Mouse (Mus musculus) lung, postnatal 14 days (tissue): ENCODE results near the gene Tekt1.
"Not testable (repeated sequence)": the region's sequence is repeated elsewhere in the genome, so short reads cannot be mapped to it uniquely, and the experiment has no call there.

Source experiments
- DNase-seq: peaks from one replicate; pipeline ENCODE4 v3.0.0; 2021

Tekt1 gene

GRCm38 (mm10) chr11:72389407-72390142 is 27.3 kb upstream of the Tekt1 start:
- peak; percentile 28 for DNase-seq

GRCm38 (mm10) chr11:72388113-72388529 is 25.9 kb upstream of the Tekt1 start:
- no peak for DNase-seq

- no peak for DNase-seq
These were observed 17.1 kb upstream of the Tekt1 start for GRCm38 (mm10) chr11:72379351-72379750.

GRCm38 (mm10) chr11:72378222-72378621 is 16.0 kb upstream of the Tekt1 start:
- DNase-seq = no peak

- DNase-seq = no peak
These were observed 14.3 kb upstream of the Tekt1 start for GRCm38 (mm10) chr11:72376562-72376961.

GRCm38 (mm10) chr11:72369904-72370672 is 7.8 kb upstream of the Tekt1 start:
- peak; percentile 16 for DNase-seq

GRCm38 (mm10) chr11:72367934-72368674 is 5.9 kb upstream of the Tekt1 start:
- peak; percentile 30 for DNase-seq

- no peak for DNase-seq
These were observed 3.9 kb upstream of the Tekt1 start for GRCm38 (mm10) chr11:72366126-72366525.

- peak; percentile 15 for DNase-seq
These were observed 2.3 kb upstream of the Tekt1 start for GRCm38 (mm10) chr11:72364526-72364925.

- DNase-seq = peak; percentile 60
These were observed 1.4 kb upstream of the Tekt1 start for GRCm38 (mm10) chr11:72363523-72364240.

GRCm38 (mm10) chr11:72361385-72362346 is 576 bp downstream of the Tekt1 start:
- peak; percentile 65 for DNase-seq

GRCm38 (mm10) chr11:72354971-72355728 is 7.1 kb downstream of the Tekt1 start:
- DNase-seq = peak; percentile 90

- no peak for DNase-seq
These were observed 9.1 kb downstream of the Tekt1 start for GRCm38 (mm10) chr11:72353186-72353585.

GRCm38 (mm10) chr11:72352272-72352671 is 10.0 kb downstream of the Tekt1 start:
- no peak for DNase-seq

- no peak for DNase-seq
These were observed 12.6 kb downstream of the Tekt1 start for GRCm38 (mm10) chr11:72349652-72350051.

GRCm38 (mm10) chr11:72349016-72349415 is 13.2 kb downstream of the Tekt1 start:
- DNase-seq = no peak

- DNase-seq = no peak
These were observed 13.7 kb downstream of the Tekt1 start for GRCm38 (mm10) chr11:72348563-72348962.

GRCm38 (mm10) chr11:72344486-72344885 is 17.8 kb downstream of the Tekt1 start:
- no peak for DNase-seq

GRCm38 (mm10) chr11:72343904-72344303 is 18.3 kb downstream of the Tekt1 start:
- DNase-seq = peak; percentile 74

GRCm38 (mm10) chr11:72343238-72343625 is 19.0 kb downstream of the Tekt1 start:
- DNase-seq = not testable (repeated sequence)
